Mouse (Mus musculus): ENCODE data around the gene Acad11. TPM values are rescaled to one million over a fixed set of nuclear protein-coding genes. Genes with fewer than 3 reads are reported as not detected.
A peak's percentile ranks its signal among the peaks of the same experiment; 100 is the strongest.

Gene Acad11
- polyA plus RNA-seq, 1 experiment = 24.3 TPM

DNA sequence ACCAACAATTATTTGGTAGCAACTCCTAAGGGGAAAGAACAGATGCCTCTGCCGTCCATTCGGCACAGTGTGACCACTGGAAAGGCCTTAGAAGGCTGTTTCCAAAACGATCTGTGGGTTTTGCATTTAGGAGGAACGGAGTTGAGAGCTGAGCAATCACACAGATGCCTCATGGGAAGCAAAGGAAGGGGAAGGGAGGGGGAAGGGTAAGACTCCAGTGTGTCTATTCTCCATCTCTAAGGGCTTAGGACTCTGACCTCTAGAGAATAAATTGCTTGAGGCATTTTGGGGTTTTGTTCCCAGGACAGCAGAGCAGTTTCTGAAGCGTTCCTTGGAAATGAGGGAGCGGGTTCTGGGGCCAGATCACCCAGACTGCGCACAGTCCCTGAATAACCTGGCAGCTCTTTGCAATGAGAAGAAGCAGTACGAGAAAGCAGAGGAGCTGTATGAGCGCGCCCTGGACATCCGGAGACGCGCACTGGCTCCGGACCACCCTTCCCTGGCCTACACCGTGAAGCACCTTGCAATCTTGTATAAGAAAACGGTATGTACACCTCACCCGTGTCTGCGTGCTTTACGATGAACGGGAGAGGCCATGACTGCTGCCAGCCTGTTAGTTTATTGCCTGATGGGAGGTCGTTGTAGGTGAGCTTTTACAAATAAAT lies 24.0 kb upstream of the Acad11 start:
- WGBS = 89% methylated on average over 21 of the region's 21 CpGs
- DNase-seq = no peak
- TF ChIP-seq CTCF (IDR thresholded peaks at IDR 0.05; ENCODE audit: insufficient read depth, low read length) = no peak
- TF ChIP-seq POLR2A (IDR thresholded peaks at IDR 0.05; ENCODE audit: borderline replicate concordance, extremely low read depth, low read depth, low read length) = no peak

DNA sequence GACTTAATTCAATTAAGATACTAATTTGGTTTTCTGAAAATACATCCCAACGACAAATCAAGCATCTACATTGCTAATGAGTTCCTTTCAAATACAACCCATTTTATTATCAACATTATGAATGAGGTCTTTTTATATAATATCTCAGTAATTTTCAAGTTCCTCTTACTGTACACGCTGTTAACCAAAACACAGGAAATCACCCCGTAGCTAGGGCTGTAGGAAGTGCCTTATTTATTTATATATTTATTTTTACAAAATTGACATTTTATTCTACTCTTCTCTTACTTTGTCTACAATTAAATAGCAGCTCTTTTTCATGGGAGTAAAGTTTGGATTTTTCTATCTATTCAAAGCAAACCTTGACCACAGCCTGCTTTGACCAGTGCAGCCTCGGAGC lies 23.4 kb upstream of the Acad11 start:
- DNase-seq = no peak
- H3K4me3 ChIP-seq (replicated peaks; ENCODE audit: extremely low read depth, low read depth, low read length) = no peak overlapping the region
- 60% methylated on average over 4 of the region's 4 CpGs for WGBS
- TF ChIP-seq POLR2A (IDR thresholded peaks at IDR 0.05; ENCODE audit: borderline replicate concordance, extremely low read depth, low read depth, low read length) (no peak), CTCF (IDR thresholded peaks at IDR 0.05; ENCODE audit: insufficient read depth, low read length) (no peak)
- no peaks in the 10 kb centered on the region for H3K4me1 ChIP-seq (ENCODE audit: control insufficient read depth, insufficient read depth, low read length)

More for the DNA sequence above, 24.0 kb upstream of the Acad11 start:
- Histone ChIP-seq H3K4me3 (replicated peaks; ENCODE audit: extremely low read depth, low read depth, low read length) (no peak overlapping the region), H3K4me1 (ENCODE audit: control insufficient read depth, insufficient read depth, low read length) (no peaks in the 10 kb centered on the region)

DNA sequence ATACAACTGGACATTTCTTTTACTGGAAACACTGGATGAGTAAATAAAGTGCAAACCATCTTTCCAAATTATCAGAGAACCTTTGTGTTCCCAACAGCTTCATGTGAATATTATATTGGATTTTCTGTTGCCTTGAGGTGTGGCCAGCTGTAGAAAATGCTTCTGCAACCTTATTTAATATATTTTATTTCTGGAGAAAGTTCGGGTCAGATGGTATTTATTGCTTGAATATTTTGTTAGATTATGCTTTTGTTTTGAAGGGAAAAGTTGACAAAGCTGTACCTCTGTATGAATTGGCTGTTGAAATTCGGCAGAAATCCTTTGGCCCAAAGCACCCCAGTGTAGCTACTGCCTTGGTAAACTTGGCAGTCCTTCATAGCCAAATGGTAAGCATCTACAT lies 22.8 kb upstream of the Acad11 start, which contains the start of gene Gm28305:
TSS of gene Gm28305 (plus strand) at position 301 of the 400 bp plus-strand sequence.
- TF ChIP-seq CTCF (IDR thresholded peaks at IDR 0.05; ENCODE audit: insufficient read depth, low read length) = no peak
- TF ChIP-seq POLR2A (IDR thresholded peaks at IDR 0.05; ENCODE audit: borderline replicate concordance, extremely low read depth, low read depth, low read length) = no peak
- DNase-seq = no peak
- Histone ChIP-seq H3K4me3 (replicated peaks; ENCODE audit: extremely low read depth, low read depth, low read length) (no peak within 1 kb of the TSS), H3K4me1 (ENCODE audit: control insufficient read depth, insufficient read depth, low read length) (no peaks in the 10 kb centered on the region)
- WGBS = 63% methylated on average over 2 of the region's 2 CpGs

DNA sequence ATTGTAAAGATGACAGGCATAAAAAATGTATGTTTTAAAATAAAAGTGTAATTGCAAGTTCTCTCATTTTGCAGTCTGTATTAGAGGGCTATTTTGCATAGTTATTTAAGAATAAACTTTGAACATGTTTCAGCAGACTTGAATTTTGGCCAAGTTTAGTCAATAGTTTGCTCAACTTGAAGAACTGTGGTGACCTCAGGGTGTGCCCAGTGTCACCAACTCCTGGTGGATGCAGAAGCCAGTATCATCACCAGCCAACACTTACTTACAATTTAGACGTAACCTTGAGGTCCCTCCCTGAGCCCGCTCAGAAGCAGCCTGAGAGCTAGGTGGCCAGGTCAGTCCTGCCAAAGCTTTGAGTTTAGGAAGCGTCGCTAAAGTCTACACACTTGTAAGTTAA lies 19.5 kb upstream of the Acad11 start:
- TF ChIP-seq POLR2A (IDR thresholded peaks at IDR 0.05; ENCODE audit: borderline replicate concordance, extremely low read depth, low read depth, low read length) = no peak
- TF ChIP-seq CTCF (IDR thresholded peaks at IDR 0.05; ENCODE audit: insufficient read depth, low read length) = no peak
- no peaks in the 10 kb centered on the region for H3K4me1 ChIP-seq (ENCODE audit: control insufficient read depth, insufficient read depth, low read length)
- H3K4me3 ChIP-seq (replicated peaks; ENCODE audit: extremely low read depth, low read depth, low read length) = no peak overlapping the region
- DNase-seq = no peak
- WGBS = 77% methylated on average over 4 of the region's 4 CpGs

DNA sequence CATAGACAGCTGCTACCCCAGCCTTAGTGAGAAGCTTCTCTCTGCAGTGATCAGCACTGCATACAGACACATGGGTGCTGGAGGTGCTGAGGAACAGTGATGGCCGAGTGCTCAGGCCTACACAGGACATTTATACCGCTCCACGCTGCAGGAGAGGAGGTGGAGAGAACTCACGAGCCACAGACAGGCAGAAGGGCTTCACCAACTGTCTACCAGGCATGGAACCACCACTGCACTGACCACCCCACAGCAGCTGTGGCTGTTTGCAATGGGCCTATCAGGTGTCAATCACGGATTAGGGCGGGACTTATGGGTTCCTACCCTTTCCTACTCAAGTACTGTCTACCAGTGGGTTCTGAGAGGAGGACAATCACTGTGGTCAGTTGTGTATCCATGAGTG lies 12.1 kb upstream of the Acad11 start:
- no peak for DNase-seq
- Histone ChIP-seq H3K4me1 (ENCODE audit: control insufficient read depth, insufficient read depth, low read length) (no peaks in the 10 kb centered on the region), H3K4me3 (replicated peaks; ENCODE audit: extremely low read depth, low read depth, low read length) (no peak overlapping the region)
- TF ChIP-seq POLR2A (IDR thresholded peaks at IDR 0.05; ENCODE audit: borderline replicate concordance, extremely low read depth, low read depth, low read length) = no peak
- TF ChIP-seq CTCF (IDR thresholded peaks at IDR 0.05; ENCODE audit: insufficient read depth, low read length) = no peak
- 91% methylated on average over 6 of the region's 6 CpGs for WGBS

DNA sequence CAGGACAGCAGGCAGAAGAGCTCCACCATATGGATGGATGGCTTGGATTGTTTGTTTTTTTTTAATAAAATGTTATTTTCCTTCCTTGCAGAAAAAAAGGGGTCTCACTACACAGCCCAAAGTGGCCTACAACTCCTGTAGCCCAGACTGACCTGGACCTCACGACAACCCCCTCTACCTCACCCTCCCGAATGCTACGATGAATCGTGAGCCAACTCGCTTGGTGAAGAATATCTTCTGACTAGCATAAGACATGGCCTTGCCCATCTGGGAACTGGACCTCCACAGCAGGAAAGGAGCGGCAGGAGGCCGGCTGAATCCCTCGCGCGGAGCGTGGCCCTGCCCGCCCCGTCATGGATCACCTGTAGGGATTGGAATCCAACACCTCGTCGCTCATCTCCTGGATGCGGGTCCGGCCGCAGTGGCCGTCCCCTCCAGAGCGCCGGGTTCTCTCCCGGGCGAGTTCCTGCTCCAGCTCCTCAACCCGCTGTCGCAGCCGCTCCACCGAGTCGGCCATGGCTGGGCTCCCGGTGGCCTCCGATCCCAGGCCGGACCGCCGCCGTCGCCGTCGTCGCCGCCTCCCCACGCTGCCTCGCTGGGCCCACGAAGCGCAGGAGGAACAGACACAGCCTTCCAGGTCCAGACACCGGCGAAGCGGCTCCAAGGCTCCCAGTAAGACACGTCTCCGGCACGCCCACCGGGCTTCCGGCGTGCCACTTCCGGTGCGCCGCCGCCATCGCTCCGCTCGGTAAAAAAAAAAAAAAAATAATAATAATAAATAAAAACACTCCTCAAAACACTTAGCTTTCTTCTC lies 540 bp upstream of the Acad11 start, which contains the start of gene Uba5:
TSS of gene Uba5 (minus strand) at position 705 of the 814 bp plus-strand sequence.
- peaks cover 5% of the 10 kb centered on the region; the same call in 1 of the 2 replicates for H3K4me1 ChIP-seq (ENCODE audit: control insufficient read depth, insufficient read depth, low read length)
- peak within 1 kb of the TSS; percentile 93 for H3K4me3 ChIP-seq (replicated peaks; ENCODE audit: extremely low read depth, low read depth, low read length)
- no peak for DNase-seq
- under 1% methylated on average over 59 of the region's 59 CpGs for whole genome bisulfite sequencing
- no peak for TF ChIP-seq CTCF (IDR thresholded peaks at IDR 0.05; ENCODE audit: insufficient read depth, low read length)
- TF ChIP-seq POLR2A (IDR thresholded peaks at IDR 0.05; ENCODE audit: borderline replicate concordance, extremely low read depth, low read depth, low read length) = peak; percentile 53; the same call in 1 of the 2 replicates

DNA sequence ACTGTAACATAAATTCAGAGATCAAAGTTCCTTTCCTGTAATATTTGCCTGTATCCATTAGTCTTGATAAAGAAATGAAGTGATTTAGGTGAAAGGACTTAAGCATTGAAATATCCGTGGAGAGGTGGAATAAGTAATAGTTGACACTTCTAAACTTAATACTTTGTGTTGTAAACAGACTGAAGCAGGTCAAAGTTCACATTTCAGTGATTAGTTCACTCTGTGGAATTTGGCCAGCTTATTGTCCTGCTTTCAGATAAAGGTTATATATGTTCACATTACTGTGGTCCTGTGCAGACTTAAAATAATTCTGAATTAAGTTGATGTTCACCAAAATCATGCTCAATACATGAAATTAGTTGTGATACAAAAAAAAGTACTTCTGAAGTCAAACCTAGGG lies 1.4 kb downstream of the Acad11 start:
- TF ChIP-seq CTCF (IDR thresholded peaks at IDR 0.05; ENCODE audit: insufficient read depth, low read length) = no peak
- no peak for TF ChIP-seq POLR2A (IDR thresholded peaks at IDR 0.05; ENCODE audit: borderline replicate concordance, extremely low read depth, low read depth, low read length)
- WGBS = 13% methylated on average over 1 of the region's 1 CpGs
- H3K4me1 ChIP-seq (ENCODE audit: control insufficient read depth, insufficient read depth, low read length) = peaks cover 5% of the 10 kb centered on the region; the same call in 1 of the 2 replicates
- no peak overlapping the region for H3K4me3 ChIP-seq (replicated peaks; ENCODE audit: extremely low read depth, low read depth, low read length)
- no peak for DNase-seq

DNA sequence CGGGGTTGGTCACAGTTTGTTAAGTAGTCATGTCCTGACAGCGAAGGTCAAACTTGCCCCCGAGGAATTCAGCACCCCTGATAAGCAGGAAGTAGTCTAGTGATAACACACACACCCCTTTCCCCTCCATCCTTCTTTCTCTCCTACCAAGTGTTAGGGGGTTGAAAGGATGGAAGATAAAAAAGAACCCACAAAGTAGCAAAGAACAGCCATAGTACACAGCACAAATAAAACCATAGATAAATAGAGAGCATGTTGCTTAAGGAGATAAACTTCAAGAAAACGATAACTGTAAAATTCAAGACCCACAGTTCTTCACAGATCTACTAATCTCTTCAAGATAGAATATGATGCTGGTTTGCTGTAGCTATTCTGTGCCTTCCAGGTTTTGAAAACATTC lies 7.1 kb downstream of the Acad11 start:
- no peak for DNase-seq
- Histone ChIP-seq H3K4me3 (replicated peaks; ENCODE audit: extremely low read depth, low read depth, low read length) (no peak overlapping the region), H3K4me1 (ENCODE audit: control insufficient read depth, insufficient read depth, low read length) (no peaks in the 10 kb centered on the region)
- no peak for TF ChIP-seq POLR2A (IDR thresholded peaks at IDR 0.05; ENCODE audit: borderline replicate concordance, extremely low read depth, low read depth, low read length)
- TF ChIP-seq CTCF (IDR thresholded peaks at IDR 0.05; ENCODE audit: insufficient read depth, low read length) = no peak
- 68% methylated on average over 4 of the region's 4 CpGs for WGBS

DNA sequence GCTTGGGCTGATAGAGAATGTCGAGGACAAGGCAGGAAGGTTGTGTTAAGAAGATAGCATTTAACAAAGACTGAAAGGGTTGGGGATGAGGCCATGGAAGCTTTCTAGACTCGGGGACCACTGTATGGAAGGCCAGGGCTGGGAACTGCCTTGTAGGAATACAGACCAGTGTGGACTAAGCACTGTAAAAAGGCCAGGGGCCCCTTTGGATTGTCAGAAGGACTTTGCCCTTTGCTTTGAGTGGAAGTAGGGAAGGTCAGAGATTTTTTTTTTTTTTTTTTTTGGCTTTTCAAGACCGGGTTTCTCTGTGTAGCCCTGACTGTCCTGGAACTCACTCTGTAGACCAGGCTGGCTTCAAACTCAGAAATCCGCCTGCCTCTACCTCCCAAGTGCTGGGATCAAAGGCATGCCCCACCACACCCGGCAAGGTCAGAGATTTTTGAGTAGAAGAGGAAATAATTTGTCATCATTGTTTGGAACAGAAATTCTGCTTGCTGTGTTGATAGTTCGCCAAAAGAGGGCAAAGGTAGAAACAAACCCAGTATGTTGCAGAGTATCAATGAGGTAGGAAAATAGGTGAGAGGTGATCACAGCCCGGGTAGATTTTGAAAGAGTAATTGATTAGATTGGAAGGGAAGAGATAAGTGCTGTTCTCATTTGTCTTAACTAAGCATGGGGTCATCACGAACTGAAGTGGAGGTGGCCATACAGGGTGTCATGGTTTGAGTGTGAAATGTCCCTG lies 7.9 kb downstream of the Acad11 start:
- Histone ChIP-seq H3K4me3 (replicated peaks; ENCODE audit: extremely low read depth, low read depth, low read length) (no peak overlapping the region), H3K4me1 (ENCODE audit: control insufficient read depth, insufficient read depth, low read length) (no peaks in the 10 kb centered on the region)
- DNase-seq = no peak
- 67% methylated on average over 8 of the region's 8 CpGs for WGBS
- TF ChIP-seq POLR2A (IDR thresholded peaks at IDR 0.05; ENCODE audit: borderline replicate concordance, extremely low read depth, low read depth, low read length) = no peak
- TF ChIP-seq CTCF (IDR thresholded peaks at IDR 0.05; ENCODE audit: insufficient read depth, low read length) = no peak

Measured in lung, adult 2 months (tissue).